Comparison of ENCODE assay signal across 23 mouse cellular contexts in genomic region chr3:41233439-41233838, GRCm38 (mm10).
A peak's percentile ranks its signal among the peaks of the same experiment; 100 is the strongest.
DNase-seq lines count a peak whose midpoint lies in the region; ATAC-seq lines count a peak whose summit lies in the region.
"Had no signal": no experiment of that assay in that cellular context is flagged by ENCODE, and none has a peak within 500 bp of the region (broad histone marks: within the 10 kb centered on the region; RNA-seq: fewer than 3 reads in every experiment).

No protein-coding gene starts in this region.

- peak; percentile 55 for ATAC-seq in forebrain, embryonic 16.5 days
- ATAC-seq: CD4-positive, CD25-positive, alpha-beta regulatory T cell, adult 4 months; hindbrain, postnatal 0 days; inflammation-experienced regulatory T-cells, adult 6 months had no signal

- 61% methylated on average over 8 of the region's 8 CpGs for WGBS in forebrain, embryonic 16.5 days
- 81% methylated on average over 8 of the region's 8 CpGs for WGBS in forebrain, embryonic 10.5 days
- 78% methylated on average over 8 of the region's 8 CpGs for WGBS in heart, embryonic 10.5 days

- DNase-seq in forebrain, embryonic 10.5 days (ENCODE audit: extremely low spot score, low spot score) = no peak
- peak; percentile 68 for DNase-seq in heart, embryonic 10.5 days (ENCODE audit: low spot score)
- no peak for DNase-seq in heart, postnatal 10 days
- DNase-seq in right cerebral cortex, postnatal 4 days = peak; percentile 19
- no peak for DNase-seq in right cerebral cortex, postnatal 14 days
- DNase-seq in liver = no peak
- DNase-seq: adrenal gland, postnatal 14 days; cerebellum, adult 18-20 months; cerebellum, adult 9-10 months; cerebellum, postnatal 14 days; gastrocnemius, postnatal 25 days; heart, adult 2 months; heart, postnatal 14 days; heart, postnatal 4 days; kidney, adult 11 months; kidney, adult 8-10 months had no signal

- no peak overlapping the region for H3K4me2 ChIP-seq in forebrain, embryonic 16.5 days (ENCODE audit: low read length)
- H3K4me2 ChIP-seq: heart, embryonic 11.5 days; heart, embryonic 15.5 days; hindbrain, embryonic 14.5 days had no signal

- H3K9me3 ChIP-seq in forebrain, embryonic 16.5 days (ENCODE audit: control insufficient read depth, low read length) = no peaks in the 10 kb centered on the region
- no peaks in the 10 kb centered on the region for H3K9me3 ChIP-seq in forebrain, embryonic 10.5 days
- H3K9me3 ChIP-seq in heart, embryonic 10.5 days = no peaks in the 10 kb centered on the region
- H3K9me3 ChIP-seq: heart, embryonic 15.5 days had no signal

- peaks cover 3% of the 10 kb centered on the region for H3K4me1 ChIP-seq in forebrain, embryonic 16.5 days (replicated peaks; ENCODE audit: control insufficient read depth, insufficient read depth, low read length)
- peaks cover 10% of the 10 kb centered on the region for H3K4me1 ChIP-seq in forebrain, embryonic 10.5 days
- H3K4me1 ChIP-seq in heart, embryonic 10.5 days = peaks cover 22% of the 10 kb centered on the region; the same call in 1 of the 2 replicates

- no peak overlapping the region for H3K9ac ChIP-seq in forebrain, embryonic 16.5 days (replicated peaks; ENCODE audit: low read depth, low read length)
- H3K9ac ChIP-seq: heart, embryonic 15.5 days; hindbrain, embryonic 14.5 days had no signal

- H3K36me3 ChIP-seq in forebrain, embryonic 16.5 days (ENCODE audit: control insufficient read depth, insufficient read depth) = no peaks in the 10 kb centered on the region
- H3K36me3 ChIP-seq in forebrain, embryonic 10.5 days (replicated peaks) = no peaks in the 10 kb centered on the region
- H3K36me3 ChIP-seq in heart, embryonic 10.5 days = no peaks in the 10 kb centered on the region
- H3K36me3 ChIP-seq: heart, embryonic 15.5 days had no signal

- H3K4me3 ChIP-seq in forebrain, embryonic 16.5 days (replicated peaks; ENCODE audit: low read length) = no peak overlapping the region
- H3K4me3 ChIP-seq in forebrain, embryonic 10.5 days = no peak overlapping the region
- no peak overlapping the region for H3K4me3 ChIP-seq in heart, embryonic 10.5 days
- H3K4me3 ChIP-seq: heart, adult 2 months; heart, embryonic 15.5 days had no signal

- no peaks in the 10 kb centered on the region for H3K27me3 ChIP-seq in forebrain, embryonic 16.5 days (replicated peaks; ENCODE audit: control insufficient read depth, insufficient read depth, low read length)
- H3K27me3 ChIP-seq in forebrain, embryonic 10.5 days (ENCODE audit: poor library complexity, severe bottlenecking) = no peaks in the 10 kb centered on the region
- no peaks in the 10 kb centered on the region for H3K27me3 ChIP-seq in heart, embryonic 10.5 days (ENCODE audit: insufficient read depth, poor library complexity, severe bottlenecking)
- H3K27me3 ChIP-seq: heart, embryonic 15.5 days had no signal

- intact Hi-C loops in heart, postnatal 10 days (cut with DNase I) = no loop called here

- no peak overlapping the region for H3K27ac ChIP-seq in forebrain, embryonic 16.5 days (ENCODE audit: low read length)
- H3K27ac ChIP-seq in forebrain, embryonic 10.5 days = no peak overlapping the region
- no peak overlapping the region for H3K27ac ChIP-seq in heart, embryonic 10.5 days
- H3K27ac ChIP-seq: heart, adult 2 months; heart, embryonic 15.5 days; hindbrain, embryonic 14.5 days; hindbrain, postnatal 0 days had no signal

Comparison
In these comparisons a context has a peak if more than half of its experiments do, and no peak if none do; other contexts are left out.
1. DNase-seq: peak in heart, embryonic 10.5 days (single experiment) and right cerebral cortex, postnatal 4 days (single experiment); none in forebrain, embryonic 10.5 days (single experiment), heart, postnatal 10 days (0 of 2), right cerebral cortex, postnatal 14 days (single experiment) and liver (single experiment).